In genomic region chr2:3113866-3114265, GRCm38 (mm10) we compare ENCODE assay signal across 8 mouse cellular contexts. TPM values are rescaled to one million over a fixed set of nuclear protein-coding genes. Genes with fewer than 3 reads are reported as not detected.
DNase-seq lines count a peak whose midpoint lies in the region; ATAC-seq lines count a peak whose summit lies in the region.

Gene Fam171a1 (plus strand): TSS chr2:3114224.

- no peak for ATAC-seq in neural tube, embryonic 11.5 days (ENCODE audit: insufficient read depth, low FRiP score, low TSS enrichment)
- ATAC-seq in forebrain, embryonic 15.5 days (replicated peaks), result no peak
- no peak for ATAC-seq in hindbrain, embryonic 15.5 days (ENCODE audit: low FRiP score, low read depth)
- ATAC-seq in midbrain, embryonic 12.5 days (ENCODE audit: low FRiP score, low read depth), result no peak

- H3K4me3 ChIP-seq in neural tube, embryonic 11.5 days (ENCODE audit: low read depth, low read length), result no peak within 1 kb of the TSS
- no peak within 1 kb of the TSS for H3K4me3 ChIP-seq in forebrain, embryonic 15.5 days
- no peak within 1 kb of the TSS for H3K4me3 ChIP-seq in hindbrain, embryonic 15.5 days
- H3K4me3 ChIP-seq in midbrain, embryonic 12.5 days, result no peak within 1 kb of the TSS

- H3K27me3 ChIP-seq in neural tube, embryonic 11.5 days (ENCODE audit: control insufficient read depth, insufficient read depth, low read length), result no peaks in the 10 kb centered on the region
- no peaks in the 10 kb centered on the region for H3K27me3 ChIP-seq in forebrain, embryonic 15.5 days
- H3K27me3 ChIP-seq in hindbrain, embryonic 15.5 days, result no peaks in the 10 kb centered on the region
- H3K27me3 ChIP-seq in midbrain, embryonic 12.5 days, result no peaks in the 10 kb centered on the region

- H3K36me3 ChIP-seq in neural tube, embryonic 11.5 days (ENCODE audit: control insufficient read depth, insufficient read depth, low read length), result no peaks in the 10 kb centered on the region
- no peaks in the 10 kb centered on the region for H3K36me3 ChIP-seq in forebrain, embryonic 15.5 days
- H3K36me3 ChIP-seq in hindbrain, embryonic 15.5 days, result no peaks in the 10 kb centered on the region
- no peaks in the 10 kb centered on the region for H3K36me3 ChIP-seq in midbrain, embryonic 12.5 days

- DNase-seq in neural tube, embryonic 11.5 days (ENCODE audit: low spot score), result no peak
- no peak for DNase-seq in neural tube, embryonic 10.5 days (ENCODE audit: extremely low spot score, low spot score)
- DNase-seq in cerebellum, postnatal 4 days (ENCODE audit: low spot score in 2 of 2), result no peak
- no peak for DNase-seq in cerebellum, adult 11-12 months
- DNase-seq in MN1 (ENCODE audit: low spot score), result no peak

- WGBS in neural tube, embryonic 11.5 days, result 80% methylated on average over 4 of the region's 4 CpGs
- WGBS in forebrain, embryonic 15.5 days, result 86% methylated on average over 4 of the region's 4 CpGs
- WGBS in hindbrain, embryonic 15.5 days, result 83% methylated on average over 4 of the region's 4 CpGs
- 81% methylated on average over 4 of the region's 4 CpGs for WGBS in midbrain, embryonic 12.5 days

- no peak within 1 kb of the TSS for H3K27ac ChIP-seq in neural tube, embryonic 11.5 days (ENCODE audit: low read depth, low read length)
- no peak within 1 kb of the TSS for H3K27ac ChIP-seq in forebrain, embryonic 15.5 days (replicated peaks)
- no peak within 1 kb of the TSS for H3K27ac ChIP-seq in hindbrain, embryonic 15.5 days (replicated peaks)
- H3K27ac ChIP-seq in midbrain, embryonic 12.5 days (replicated peaks), result no peak within 1 kb of the TSS

- no peaks in the 10 kb centered on the region for H3K4me1 ChIP-seq in neural tube, embryonic 11.5 days (ENCODE audit: control insufficient read depth, insufficient read depth, low read length)
- no peaks in the 10 kb centered on the region for H3K4me1 ChIP-seq in forebrain, embryonic 15.5 days
- no peaks in the 10 kb centered on the region; the same call in 1 of the 2 replicates for H3K4me1 ChIP-seq in hindbrain, embryonic 15.5 days (replicated peaks)
- no peaks in the 10 kb centered on the region for H3K4me1 ChIP-seq in midbrain, embryonic 12.5 days

- no peak within 1 kb of the TSS for H3K4me2 ChIP-seq in neural tube, embryonic 11.5 days (ENCODE audit: low read depth)
- no peak within 1 kb of the TSS for H3K4me2 ChIP-seq in forebrain, embryonic 15.5 days (replicated peaks)
- H3K4me2 ChIP-seq in hindbrain, embryonic 15.5 days, result no peak within 1 kb of the TSS
- H3K4me2 ChIP-seq in midbrain, embryonic 12.5 days (replicated peaks), result no peak within 1 kb of the TSS

- no peak within 1 kb of the TSS for H3K9ac ChIP-seq in neural tube, embryonic 11.5 days (ENCODE audit: low read length)
- H3K9ac ChIP-seq in forebrain, embryonic 15.5 days (replicated peaks), result no peak within 1 kb of the TSS
- no peak within 1 kb of the TSS for H3K9ac ChIP-seq in hindbrain, embryonic 15.5 days
- no peak within 1 kb of the TSS for H3K9ac ChIP-seq in midbrain, embryonic 12.5 days (replicated peaks)

- H3K9me3 ChIP-seq in neural tube, embryonic 11.5 days (ENCODE audit: control insufficient read depth, low read length), result no peaks in the 10 kb centered on the region
- no peaks in the 10 kb centered on the region for H3K9me3 ChIP-seq in forebrain, embryonic 15.5 days
- no peaks in the 10 kb centered on the region for H3K9me3 ChIP-seq in hindbrain, embryonic 15.5 days
- H3K9me3 ChIP-seq in midbrain, embryonic 12.5 days, result no peaks in the 10 kb centered on the region

RNA-seq across cellular contexts. Expression of gene Fam171a1, which starts in this region (rescaled TPM):
- 49.4 and 52.4 TPM in 2 replicates for polyA plus RNA-seq in neural tube, embryonic 11.5 days (2014; fragmentation: Nextera tagmentation; extraction: Ambion mirVana)
- 28.7 and 31.2 TPM in 2 replicates for polyA plus RNA-seq in forebrain, embryonic 15.5 days (2015; fragmentation: Nextera tagmentation; extraction: Ambion mirVana)
- polyA plus RNA-seq in hindbrain, embryonic 15.5 days (2015; fragmentation: Nextera tagmentation; extraction: Ambion mirVana), result 48.2 and 49.5 TPM in 2 replicates
- 51.8 and 54.4 TPM in 2 replicates for polyA plus RNA-seq in midbrain, embryonic 12.5 days (2016; fragmentation: Nextera tagmentation; extraction: Ambion mirVana)
